ENCODE assay signal across 9 mouse cellular contexts in the genomic region with DNA sequence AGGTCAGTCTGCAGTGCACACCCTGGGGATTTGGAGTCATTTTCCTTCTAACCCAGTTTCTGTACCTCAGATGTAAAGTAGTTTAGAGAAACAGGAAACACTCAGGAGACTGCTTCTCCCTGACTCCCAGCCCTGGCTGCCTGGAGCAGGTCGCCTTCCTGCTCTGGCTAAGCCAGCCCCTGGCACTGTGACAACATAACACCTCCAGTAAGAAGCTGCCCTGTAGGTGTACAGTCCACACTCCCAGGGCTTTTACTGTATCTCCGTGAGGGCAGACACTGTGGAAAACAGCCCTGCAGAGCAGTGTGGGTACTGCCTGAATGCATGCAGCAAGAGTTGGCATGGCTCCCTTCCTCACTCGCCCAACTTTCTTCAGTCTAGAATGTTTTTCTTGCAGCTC. TPM values are rescaled to one million over a fixed set of nuclear protein-coding genes. Genes with fewer than 3 reads are reported as not detected.
DNase-seq lines count a peak whose midpoint lies in the region; ATAC-seq and TF ChIP-seq lines count a peak whose summit lies in the region.
"Had no signal": no experiment of that assay in that cellular context is flagged by ENCODE, and none has a peak within 500 bp of the region (broad histone marks: within the 10 kb centered on the region; RNA-seq: fewer than 3 reads in every experiment).

No protein-coding gene starts in this region.

- H3K4me1 ChIP-seq in lung, embryonic 14.5 days (ENCODE audit: insufficient read depth), result peaks cover 60% of the 10 kb centered on the region
- peaks cover 79% of the 10 kb centered on the region for H3K4me1 ChIP-seq in forebrain, embryonic 12.5 days
- peaks cover 72% of the 10 kb centered on the region for H3K4me1 ChIP-seq in intestine, embryonic 14.5 days (replicated peaks; ENCODE audit: control insufficient read depth, insufficient read depth, low read length)

- WGBS in lung, embryonic 14.5 days, result 21% methylated on average over 3 of the region's 3 CpGs
- 78% methylated on average over 3 of the region's 3 CpGs for WGBS in forebrain, embryonic 12.5 days
- 56% methylated on average over 3 of the region's 3 CpGs for WGBS in intestine, embryonic 14.5 days

- H3K27ac ChIP-seq in lung, embryonic 14.5 days (ENCODE audit: low read depth), result peak overlapping the region; percentile 73
- no peak overlapping the region for H3K27ac ChIP-seq in forebrain, embryonic 12.5 days
- H3K27ac ChIP-seq in intestine, embryonic 14.5 days (ENCODE audit: low read depth), result peak overlapping the region; percentile 9

- peak overlapping the region; percentile 96 for H3K4me2 ChIP-seq in lung, embryonic 14.5 days
- peak overlapping the region; percentile 95 for H3K4me2 ChIP-seq in forebrain, embryonic 12.5 days
- H3K4me2 ChIP-seq in intestine, embryonic 14.5 days (ENCODE audit: low read length), result peak overlapping the region; percentile 91

- peak overlapping the region; percentile 91 for H3K4me3 ChIP-seq in lung, embryonic 14.5 days (ENCODE audit: low read depth, low read length)
- peak overlapping the region; percentile 17 for H3K4me3 ChIP-seq in forebrain, embryonic 12.5 days (replicated peaks)
- H3K4me3 ChIP-seq in intestine, embryonic 14.5 days (ENCODE audit: low read depth, low read length), result 0 out of 2 replicates have a peak overlapping the region, but pooled peaks have one; percentile 11

- ATAC-seq in lung, embryonic 14.5 days (ENCODE audit: insufficient read depth), result no peak
- ATAC-seq in forebrain, embryonic 12.5 days (ENCODE audit: low FRiP score), result no peak
- no peak for ATAC-seq in intestine, embryonic 14.5 days (replicated peaks; ENCODE audit: low FRiP score, low TSS enrichment, low read depth)
- peak; percentile 11; the same call in 1 of the 2 replicates for ATAC-seq in megakaryocyte-erythroid progenitor cell, adult 5-6 weeks (replicated peaks; ENCODE audit: low FRiP score, low TSS enrichment, poor library complexity, severe bottlenecking)

- H3K9ac ChIP-seq in lung, embryonic 14.5 days, result peak overlapping the region; percentile 34; the same call in 1 of the 2 replicates
- peak overlapping the region; percentile 8; the same call in 1 of the 2 replicates for H3K9ac ChIP-seq in forebrain, embryonic 12.5 days
- H3K9ac ChIP-seq in intestine, embryonic 14.5 days (ENCODE audit: low read length), result 0 out of 2 replicates have a peak overlapping the region, but pooled peaks have one; percentile 3

- H3K27me3 ChIP-seq in lung, embryonic 14.5 days (ENCODE audit: insufficient read depth, low read length), result no peaks in the 10 kb centered on the region
- H3K27me3 ChIP-seq in forebrain, embryonic 12.5 days, result peaks cover 6% of the 10 kb centered on the region; the same call in 1 of the 2 replicates
- H3K27me3 ChIP-seq in intestine, embryonic 14.5 days (replicated peaks; ENCODE audit: control insufficient read depth, insufficient read depth, low read length), result no peaks in the 10 kb centered on the region

- no peaks in the 10 kb centered on the region for H3K9me3 ChIP-seq in lung, embryonic 14.5 days (ENCODE audit: low read depth, low read length)
- no peaks in the 10 kb centered on the region for H3K9me3 ChIP-seq in forebrain, embryonic 12.5 days
- no peaks in the 10 kb centered on the region for H3K9me3 ChIP-seq in intestine, embryonic 14.5 days (ENCODE audit: control insufficient read depth, low read length)

- no peak for TF ChIP-seq CTCF in lung, embryonic 14.5 days (IDR thresholded peaks at IDR 0.05; ENCODE audit: low read depth)

- peaks cover 32% of the 10 kb centered on the region for H3K36me3 ChIP-seq in lung, embryonic 14.5 days (ENCODE audit: insufficient read depth)
- H3K36me3 ChIP-seq in forebrain, embryonic 12.5 days (replicated peaks), result peaks cover 17% of the 10 kb centered on the region; the same call in 1 of the 2 replicates
- peaks cover 12% of the 10 kb centered on the region for H3K36me3 ChIP-seq in intestine, embryonic 14.5 days (ENCODE audit: control insufficient read depth, insufficient read depth, low read length)

- peak; percentile 51 for DNase-seq in lung, embryonic 14.5 days
- DNase-seq in lung, postnatal 25 days (ENCODE audit: low spot score), result no peak
- DNase-seq in intestine, embryonic 14.5 days (ENCODE audit: low spot score), result no peak
- DNase-seq in thymus, postnatal 10 days (ENCODE audit: low spot score in 2 of 2), result no peak
- no peak for DNase-seq in Muller cell, postnatal 12 days (ENCODE audit: inconsistent ontology term)
- DNase-seq in embryo, embryonic 10.5 days (ENCODE audit: low spot score), result no peak

RNA-seq across cellular contexts. Expression of a gene that starts 3.4 kb away (rescaled TPM):
- 8.6 and 8.9 TPM in 2 replicates for polyA plus RNA-seq in lung, embryonic 14.5 days (2014; fragmentation: Nextera tagmentation; extraction: Ambion mirVana)
- polyA plus RNA-seq in forebrain, embryonic 12.5 days (2016; fragmentation: Nextera tagmentation; extraction: Ambion mirVana), result 6.0 and 7.4 TPM in 2 replicates
- 4.7 and 6.1 TPM in 2 replicates for polyA plus RNA-seq in intestine, embryonic 14.5 days (2014; fragmentation: Nextera tagmentation; extraction: Ambion mirVana)
- 11.0 and 11.7 TPM in 2 replicates for total RNA-seq in megakaryocyte-erythroid progenitor cell, adult 5-6 weeks (2014; fragmentation: Nextera tagmentation)
- total RNA-seq in megakaryocyte-erythroid progenitor cell, adult 5-6 weeks (2017), result 5.6 and 8.6 TPM in 2 replicates

RNA-seq across cellular contexts. Expression of a gene that starts 11.2 kb away (rescaled TPM):
- not detected in 2 replicates for polyA plus RNA-seq in lung, embryonic 14.5 days (2014; fragmentation: Nextera tagmentation; extraction: Ambion mirVana)
- not detected in 2 replicates for polyA plus RNA-seq in forebrain, embryonic 12.5 days (2016; fragmentation: Nextera tagmentation; extraction: Ambion mirVana)
- polyA plus RNA-seq in intestine, embryonic 14.5 days (2014; fragmentation: Nextera tagmentation; extraction: Ambion mirVana), result not detected in 2 replicates
- total RNA-seq in megakaryocyte-erythroid progenitor cell, adult 5-6 weeks (2014; fragmentation: Nextera tagmentation), result not detected in 2 replicates
- total RNA-seq in megakaryocyte-erythroid progenitor cell, adult 5-6 weeks (2017), result not detected in 2 replicates
- polyA plus RNA-seq: spleen, adult 2 months had no signal

RNA-seq across cellular contexts. Expression of a gene that starts 59.4 kb away (rescaled TPM):
- 36.2 and 37.0 TPM in 2 replicates for polyA plus RNA-seq in lung, embryonic 14.5 days (2014; fragmentation: Nextera tagmentation; extraction: Ambion mirVana)
- polyA plus RNA-seq in forebrain, embryonic 12.5 days (2016; fragmentation: Nextera tagmentation; extraction: Ambion mirVana), result 20.7 and 22.6 TPM in 2 replicates
- polyA plus RNA-seq in intestine, embryonic 14.5 days (2014; fragmentation: Nextera tagmentation; extraction: Ambion mirVana), result 28.1 and 28.7 TPM in 2 replicates
- total RNA-seq in megakaryocyte-erythroid progenitor cell, adult 5-6 weeks (2014; fragmentation: Nextera tagmentation), result 63.5 and 64.5 TPM in 2 replicates
- total RNA-seq in megakaryocyte-erythroid progenitor cell, adult 5-6 weeks (2017), result 48.9 and 60.9 TPM in 2 replicates

Comparison
In these comparisons a context has a peak if more than half of its experiments do, and no peak if none do; other contexts are left out.
1. H3K4me3 ChIP-seq: peak in every context shown above with its lines; median percentile 91 in lung, embryonic 14.5 days; 17 in forebrain, embryonic 12.5 days; 11 in intestine, embryonic 14.5 days.